Mouse (Mus musculus) G1E (cell line): ENCODE data around the gene Peli2.

ENCODE experiments used
- CTCF ChIP-seq: IDR thresholded peaks from 2 replicates; pipeline ENCODE4 v1.5.1; 2012; ENCODE audit warnings: low read depth, low read length, inconsistent platforms, mixed read lengths
- GATA1 ChIP-seq: IDR thresholded peaks from 2 replicates; pipeline ENCODE4 v1.6.1; 2012; ENCODE audit warnings: borderline replicate concordance, low read length, inconsistent platforms, mixed read lengths
- GATA2 ChIP-seq: IDR thresholded peaks from 2 replicates; pipeline ENCODE4 v1.6.1; 2012; ENCODE audit warnings: low read depth, low read length, inconsistent platforms, borderline replicate concordance
- POLR2AphosphoS5 ChIP-seq: IDR thresholded peaks from 2 replicates; pipeline ENCODE4 v1.6.1; 2012; ENCODE audit warnings: low read depth, low read length, inconsistent platforms; ENCODE audit not compliant: insufficient replicate concordance
- TAL1 ChIP-seq: conservative IDR thresholded peaks from 2 replicates; pipeline ENCODE4 v1.6.1; 2012; ENCODE audit warnings: low read depth, low read length, inconsistent platforms, mixed read lengths

- TF ChIP-seq GATA2 (no peak), CTCF (no peak), TAL1 (no peak), GATA1 (no peak), POLR2AphosphoS5 (no peak)
Observed at GRCm38 (mm10) chr14:48157085-48157484, 36.5 kb downstream of the Peli2 start.
